Mouse (Mus musculus) hindbrain, embryonic 12.5 days (tissue): ENCODE data around the gene Clp1. TPM values are rescaled to one million over a fixed set of nuclear protein-coding genes. Genes with fewer than 3 reads are reported as not detected.

Experiments used
- ATAC-seq: fragments of 200-750 bp; cut with Nextera tagmentation; 2 replicates; pipeline ENCODE4 v1.8.0; 2017; ENCODE audit warnings: moderate TSS enrichment; ENCODE audit not compliant: low FRiP score
- H3K27ac ChIP-seq: fragments of 300-500 bp; sonication (generic); 2 replicates; pipeline ENCODE4 v1.5.1; 2016; ENCODE audit warnings: mild to moderate bottlenecking
- H3K27me3 ChIP-seq: fragments of 300-500 bp; sonication (generic); 2 replicates; pipeline ENCODE4 v1.6.1; 2016; ENCODE audit warnings: mild to moderate bottlenecking
- H3K36me3 ChIP-seq: fragments of 300-500 bp; sonication (generic); 2 replicates; pipeline ENCODE4 v1.6.1; 2016; ENCODE audit warnings: mild to moderate bottlenecking
- H3K4me1 ChIP-seq: fragments of 300-500 bp; sonication (generic); 2 replicates; pipeline ENCODE4 v1.6.1; 2016
- H3K4me2 ChIP-seq: fragments of 300-500 bp; sonication (generic); replicated peaks from 2 replicates; pipeline ENCODE4 v1.6.1; 2016; ENCODE audit warnings: mild to moderate bottlenecking
- H3K4me3 ChIP-seq: fragments of 300-500 bp; sonication (generic); 2 replicates; pipeline ENCODE4 v1.5.1; 2016; ENCODE audit warnings: mild to moderate bottlenecking
- H3K9ac ChIP-seq: fragments of 300-500 bp; sonication (generic); 2 replicates; pipeline ENCODE4 v1.6.1; 2016; ENCODE audit warnings: mild to moderate bottlenecking, moderate library complexity
- H3K9me3 ChIP-seq: fragments of 300-500 bp; sonication (generic); replicated peaks from 2 replicates; pipeline ENCODE4 v1.6.1; 2016; ENCODE audit warnings: mild to moderate bottlenecking
- WGBS: fragments of 180-500 bp; shearing (Covaris S2); methylation state at CpG from one replicate; pipeline ENCODE4 v1.1.7; 2016; 5-methylcytosine and 5-hydroxymethylcytosine counted together
- polyA plus RNA-seq: library from polyadenylated mRNA; unstranded; fragments of >200 nt; fragmentation: Nextera tagmentation; extraction: Ambion mirVana; gene quantifications from 2 replicates; pipeline ENCODE4 v1.2.1, GENCODE M21; 2016

Gene Clp1
- 35.0 and 37.0 TPM in 2 replicates for polyA plus RNA-seq

GRCm38 (mm10) chr2:84727172-84727858, at the start of gene Clp1:
Gene Clp1 (minus strand): TSS chr2:84727350.
- peaks cover 22% of the 10 kb centered on the region for H3K36me3 ChIP-seq
- peak within 1 kb of the TSS; percentile 94 for H3K4me2 ChIP-seq
- H3K27ac ChIP-seq: peak within 1 kb of the TSS; percentile 73
- H3K9me3 ChIP-seq: no peaks in the 10 kb centered on the region
- peak within 1 kb of the TSS; percentile 61 for H3K4me3 ChIP-seq
- peaks cover 26% of the 10 kb centered on the region for H3K4me1 ChIP-seq
- H3K9ac ChIP-seq: peak within 1 kb of the TSS; percentile 75
- H3K27me3 ChIP-seq: no peaks in the 10 kb centered on the region
- WGBS: under 1% methylated on average over 39 of the region's 39 CpGs
- ATAC-seq: peak; percentile 96

GRCm38 (mm10) chr2:84775665-84776064, 48.5 kb upstream of the Clp1 start:
- Histone ChIP-seq H3K9ac (no peak overlapping the region), H3K36me3 (no peaks in the 10 kb centered on the region), H3K4me2 (no peak overlapping the region), H3K27ac (peak overlapping the region; percentile 80; the same call in 1 of the 2 replicates), H3K4me3 (no peak overlapping the region), H3K27me3 (no peaks in the 10 kb centered on the region), H3K9me3 (no peaks in the 10 kb centered on the region), H3K4me1 (peaks cover 14% of the 10 kb centered on the region)
- 78% methylated on average over 6 of the region's 6 CpGs for WGBS
- ATAC-seq: no peak

- peak; percentile 51 for ATAC-seq
- Histone ChIP-seq H3K36me3 (no peaks in the 10 kb centered on the region), H3K27ac (peak within 1 kb of the TSS; percentile 80), H3K4me3 (peak within 1 kb of the TSS; percentile 35), H3K27me3 (no peaks in the 10 kb centered on the region), H3K9ac (peak within 1 kb of the TSS; percentile 61), H3K9me3 (no peaks in the 10 kb centered on the region), H3K4me2 (peak within 1 kb of the TSS; percentile 61), H3K4me1 (peaks cover 14% of the 10 kb centered on the region)
- 50% methylated on average over 9 of the region's 9 CpGs for WGBS
Measured at GRCm38 (mm10) chr2:84775241-84775640, 48.1 kb upstream of the Clp1 start, which contains the start of gene Serping1. Gene Serping1 (minus strand): TSS chr2:84775444.

- Histone ChIP-seq H3K27me3 (no peaks in the 10 kb centered on the region), H3K4me3 (peak overlapping the region; percentile 35), H3K4me2 (peak overlapping the region; percentile 61), H3K27ac (peak overlapping the region; percentile 80), H3K4me1 (peaks cover 14% of the 10 kb centered on the region), H3K36me3 (no peaks in the 10 kb centered on the region), H3K9ac (peak overlapping the region; percentile 61), H3K9me3 (no peaks in the 10 kb centered on the region)
- ATAC-seq: peak; percentile 95
- 1% methylated on average over 14 of the region's 15 CpGs for WGBS
Measured at GRCm38 (mm10) chr2:84774751-84775150, 47.6 kb upstream of the Clp1 start.

GRCm38 (mm10) chr2:84773195-84773594, 46.0 kb upstream of the Clp1 start:
- 82% methylated on average over 5 of the region's 5 CpGs for WGBS
- H3K4me2 ChIP-seq: no peak overlapping the region
- peaks cover 14% of the 10 kb centered on the region for H3K4me1 ChIP-seq
- H3K9ac ChIP-seq: no peak overlapping the region
- ATAC-seq: no peak
- no peaks in the 10 kb centered on the region for H3K9me3 ChIP-seq
- H3K27ac ChIP-seq: no peak overlapping the region
- H3K36me3 ChIP-seq: 0 out of 2 replicates have a peak, but pooled peaks cover 5% of the 10 kb centered on the region
- H3K4me3 ChIP-seq: no peak overlapping the region
- no peaks in the 10 kb centered on the region for H3K27me3 ChIP-seq

- Histone ChIP-seq H3K36me3 (0 out of 2 replicates have a peak, but pooled peaks cover 5% of the 10 kb centered on the region), H3K9ac (no peak overlapping the region), H3K4me1 (peaks cover 14% of the 10 kb centered on the region), H3K27me3 (no peaks in the 10 kb centered on the region), H3K4me2 (no peak overlapping the region), H3K4me3 (no peak overlapping the region), H3K27ac (no peak overlapping the region), H3K9me3 (no peaks in the 10 kb centered on the region)
- WGBS: 81% methylated on average over 4 of the region's 4 CpGs
- ATAC-seq: no peak
Measured at GRCm38 (mm10) chr2:84772454-84772853, 45.3 kb upstream of the Clp1 start.

- H3K9ac ChIP-seq: no peak overlapping the region
- no peak overlapping the region for H3K4me2 ChIP-seq
- H3K9me3 ChIP-seq: no peaks in the 10 kb centered on the region
- peaks cover 5% of the 10 kb centered on the region; the same call in 1 of the 2 replicates for H3K36me3 ChIP-seq
- no peaks in the 10 kb centered on the region for H3K27me3 ChIP-seq
- ATAC-seq: no peak
- H3K4me3 ChIP-seq: no peak overlapping the region
- peaks cover 14% of the 10 kb centered on the region for H3K4me1 ChIP-seq
- H3K27ac ChIP-seq: no peak overlapping the region
- WGBS: 88% methylated on average over 6 of the region's 6 CpGs
Measured at GRCm38 (mm10) chr2:84770501-84770900, 43.4 kb upstream of the Clp1 start.

- H3K36me3 ChIP-seq: no peaks in the 10 kb centered on the region; the same call in 1 of the 2 replicates
- H3K4me3 ChIP-seq: no peak overlapping the region
- H3K4me2 ChIP-seq: no peak overlapping the region
- no peaks in the 10 kb centered on the region for H3K4me1 ChIP-seq
- WGBS: 47% methylated on average over 1 of the region's 1 CpGs
- H3K27ac ChIP-seq: no peak overlapping the region
- ATAC-seq: no peak
- H3K9ac ChIP-seq: no peak overlapping the region
- no peaks in the 10 kb centered on the region for H3K9me3 ChIP-seq
- no peaks in the 10 kb centered on the region for H3K27me3 ChIP-seq
Measured at GRCm38 (mm10) chr2:84762818-84763217, 35.7 kb upstream of the Clp1 start.

GRCm38 (mm10) chr2:84762295-84762694, 35.1 kb upstream of the Clp1 start:
- Histone ChIP-seq H3K4me2 (no peak overlapping the region), H3K9me3 (no peaks in the 10 kb centered on the region), H3K4me3 (no peak overlapping the region), H3K4me1 (no peaks in the 10 kb centered on the region), H3K9ac (no peak overlapping the region), H3K27ac (no peak overlapping the region), H3K36me3 (no peaks in the 10 kb centered on the region; the same call in 1 of the 2 replicates), H3K27me3 (no peaks in the 10 kb centered on the region)
- WGBS: 54% methylated on average over 4 of the region's 4 CpGs
- no peak for ATAC-seq

GRCm38 (mm10) chr2:84761840-84762239, 34.7 kb upstream of the Clp1 start:
- no peak overlapping the region for H3K27ac ChIP-seq
- no peaks in the 10 kb centered on the region for H3K9me3 ChIP-seq
- no peak overlapping the region for H3K9ac ChIP-seq
- H3K4me3 ChIP-seq: no peak overlapping the region
- no peaks in the 10 kb centered on the region for H3K4me1 ChIP-seq
- no peaks in the 10 kb centered on the region for H3K27me3 ChIP-seq
- WGBS: 80% methylated on average over 1 of the region's 1 CpGs
- ATAC-seq: no peak
- no peaks in the 10 kb centered on the region; the same call in 1 of the 2 replicates for H3K36me3 ChIP-seq
- H3K4me2 ChIP-seq: no peak overlapping the region

GRCm38 (mm10) chr2:84761309-84761708, 34.2 kb upstream of the Clp1 start:
- WGBS: 81% methylated on average over 3 of the region's 3 CpGs
- no peak overlapping the region for H3K27ac ChIP-seq
- H3K4me3 ChIP-seq: no peak overlapping the region
- H3K4me1 ChIP-seq: no peaks in the 10 kb centered on the region
- H3K9ac ChIP-seq: no peak overlapping the region
- no peaks in the 10 kb centered on the region for H3K9me3 ChIP-seq
- H3K36me3 ChIP-seq: no peaks in the 10 kb centered on the region; the same call in 1 of the 2 replicates
- no peak overlapping the region for H3K4me2 ChIP-seq
- ATAC-seq: no peak
- no peaks in the 10 kb centered on the region for H3K27me3 ChIP-seq

GRCm38 (mm10) chr2:84760777-84761176, 33.6 kb upstream of the Clp1 start:
- H3K4me2 ChIP-seq: no peak overlapping the region
- no peaks in the 10 kb centered on the region for H3K4me1 ChIP-seq
- no peak overlapping the region for H3K27ac ChIP-seq
- ATAC-seq: no peak
- no peaks in the 10 kb centered on the region for H3K9me3 ChIP-seq
- 72% methylated on average over 8 of the region's 8 CpGs for WGBS
- H3K9ac ChIP-seq: no peak overlapping the region
- no peaks in the 10 kb centered on the region for H3K27me3 ChIP-seq
- H3K4me3 ChIP-seq: no peak overlapping the region
- H3K36me3 ChIP-seq: no peaks in the 10 kb centered on the region; the same call in 1 of the 2 replicates
